Mouse (Mus musculus) heart, postnatal 25 days (tissue): ENCODE measurements around the gene Aimp1. TPM values are rescaled to one million over a fixed set of nuclear protein-coding genes. Genes with fewer than 3 reads are reported as not detected.

ENCODE experiments used
- total RNA-seq, 2 experiments: library from RNA; stranded (reverse); gene quantifications; 2 replicates each; pipeline ENCODE4 v1.2.3; 2021

Gene Aimp1
- total RNA-seq, 2 experiments from 2014 or later, result 48.0 to 51.9 TPM

Other genes with a start within 250 kb of the Aimp1 start
- not detected for gene Gimd1, start 54.5 kb downstream of the Aimp1 start, total RNA-seq
- gene Tbck, start 226 bp downstream of the Aimp1 start, total RNA-seq, result 10 to 100 TPM; 12.0 to 13.1 TPM